Mouse (Mus musculus) heart, postnatal 0 days (tissue): ENCODE measurements around the gene Timeless. TPM values are rescaled to one million over a fixed set of nuclear protein-coding genes. Genes with fewer than 3 reads are reported as not detected.
A peak's percentile ranks its signal among the peaks of the same experiment; 100 is the strongest.
"Not testable (repeated sequence)": the region's sequence is repeated elsewhere in the genome, so short reads cannot be mapped to it uniquely, and the experiment has no call there.

Source experiments
- ATAC-seq: fragments of 200-750 bp; cut with Nextera tagmentation; 2 replicates; pipeline ENCODE4 v1.8.0; 2017; ENCODE audit warnings: low read depth, moderate number of reproducible peaks, moderate library complexity; ENCODE audit not compliant: insufficient read depth
- DNase-seq: peaks from one replicate; pipeline ENCODE4 v3.0.0-alpha.2; 2016; ENCODE audit warnings: low spot score
- H3K27ac ChIP-seq: fragments of 300-500 bp; sonication (generic); 2 replicates; pipeline ENCODE4 v1.5.1; 2014; ENCODE audit warnings: low read depth, mild to moderate bottlenecking
- H3K27me3 ChIP-seq: fragments of 300-500 bp; sonication (generic); 2 replicates; pipeline ENCODE4 v1.6.1; 2014; ENCODE audit warnings: low read length, mixed read lengths; ENCODE audit not compliant: control insufficient read depth, insufficient read depth
- H3K36me3 ChIP-seq: fragments of 300-500 bp; sonication (generic); replicated peaks from 2 replicates; pipeline ENCODE4 v1.6.1; 2014; ENCODE audit warnings: low read length, mixed read lengths; ENCODE audit not compliant: control insufficient read depth, insufficient read depth
- H3K4me1 ChIP-seq: fragments of 300-500 bp; sonication (generic); 2 replicates; pipeline ENCODE4 v1.6.1; 2014; ENCODE audit warnings: antibody characterized with exemption; ENCODE audit not compliant: control insufficient read depth, insufficient read depth
- H3K4me2 ChIP-seq: fragments of 300-500 bp; sonication (generic); 2 replicates; pipeline ENCODE4 v1.6.1; 2014; ENCODE audit warnings: low read depth, mild to moderate bottlenecking, low read length, moderate library complexity
- H3K4me3 ChIP-seq: fragments of 300-500 bp; sonication (generic); 2 replicates; pipeline ENCODE4 v1.5.1; 2014; ENCODE audit warnings: low read depth, low read length
- H3K9ac ChIP-seq: fragments of 300-500 bp; sonication (generic); replicated peaks from 2 replicates; pipeline ENCODE4 v1.6.1; 2014; ENCODE audit warnings: low read depth, low read length, mixed read lengths
- H3K9me3 ChIP-seq: fragments of 300-500 bp; sonication (generic); replicated peaks from 2 replicates; pipeline ENCODE4 v1.6.1; 2016; ENCODE audit warnings: low read length; ENCODE audit not compliant: control insufficient read depth
- CTCF ChIP-seq: IDR thresholded peaks from 2 replicates; pipeline ENCODE4 v1.5.1; 2016; ENCODE audit warnings: antibody characterized with exemption, control low read depth, low read depth
- EP300 ChIP-seq: IDR thresholded peaks from 2 replicates; pipeline ENCODE4 v1.6.1; 2016; ENCODE audit warnings: antibody characterized with exemption, low read depth
- WGBS: fragments of 180-500 bp; shearing (Covaris S2); extraction: QIAGEN DNeasy Blood & Tissue Kit; methylation state at CpG from one replicate; pipeline ENCODE4 v1.1.7; 2014; 5-methylcytosine and 5-hydroxymethylcytosine counted together
- polyA plus RNA-seq: library from polyadenylated mRNA; unstranded; fragments of >200 nt; fragmentation: Nextera tagmentation; extraction: Ambion mirVana; gene quantifications from 2 replicates; pipeline ENCODE4 v1.2.1, GENCODE M21; 2015
- total RNA-seq: library from RNA; depleted of rRNA; stranded (reverse); fragments of >200 nt; gene quantifications from 2 replicates; pipeline ENCODE4 v1.2.3, GENCODE M21; 2014; ENCODE audit warnings: low replicate concordance

The Timeless gene
- total and polyA plus RNA-seq, 2 experiments from 2014 or later = 11.1 to 15.2 TPM

DNA sequence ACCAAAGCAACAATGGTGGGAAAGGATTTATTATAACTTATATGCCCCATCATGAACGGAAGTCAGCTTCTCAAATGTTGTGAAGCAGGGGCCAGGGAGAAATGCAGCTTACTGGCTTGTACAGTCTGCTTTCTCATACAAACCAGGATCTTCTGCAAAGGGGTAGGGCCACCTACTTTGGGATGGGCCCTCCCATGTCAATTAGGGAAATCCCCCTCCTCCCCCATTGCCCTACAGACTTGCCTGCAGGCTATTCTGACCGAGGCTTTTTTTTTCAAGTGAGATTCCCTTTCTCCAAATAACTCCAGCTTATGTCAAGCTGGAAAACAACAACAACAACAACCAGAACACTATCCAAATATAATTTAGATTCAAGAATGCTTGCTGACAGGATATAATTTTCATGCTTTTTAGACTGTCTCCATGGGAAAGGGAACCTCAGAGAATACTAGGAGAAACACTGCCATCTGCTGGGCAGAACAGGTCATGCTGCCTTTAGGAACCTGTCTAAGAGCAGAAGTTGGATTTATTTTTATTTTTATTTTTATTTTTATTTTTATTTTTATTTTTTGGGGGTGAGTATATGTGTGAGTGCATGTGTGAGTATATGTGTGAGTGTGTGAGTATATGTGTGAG lies 43.5 kb upstream of the Timeless start:
- TF ChIP-seq CTCF (peak; percentile 79), EP300 (no peak)
- ATAC-seq (no peak), DNase-seq (peak; percentile 65)
- Histone ChIP-seq H3K9ac (no peak overlapping the region), H3K4me2 (no peak overlapping the region), H3K27me3 (no peaks in the 10 kb centered on the region), H3K27ac (no peak overlapping the region), H3K4me1 (no peaks in the 10 kb centered on the region), H3K36me3 (no peaks in the 10 kb centered on the region), H3K9me3 (no peaks in the 10 kb centered on the region), H3K4me3 (no peak overlapping the region)
- 48% methylated on average over 2 of the region's 2 CpGs for WGBS

DNA sequence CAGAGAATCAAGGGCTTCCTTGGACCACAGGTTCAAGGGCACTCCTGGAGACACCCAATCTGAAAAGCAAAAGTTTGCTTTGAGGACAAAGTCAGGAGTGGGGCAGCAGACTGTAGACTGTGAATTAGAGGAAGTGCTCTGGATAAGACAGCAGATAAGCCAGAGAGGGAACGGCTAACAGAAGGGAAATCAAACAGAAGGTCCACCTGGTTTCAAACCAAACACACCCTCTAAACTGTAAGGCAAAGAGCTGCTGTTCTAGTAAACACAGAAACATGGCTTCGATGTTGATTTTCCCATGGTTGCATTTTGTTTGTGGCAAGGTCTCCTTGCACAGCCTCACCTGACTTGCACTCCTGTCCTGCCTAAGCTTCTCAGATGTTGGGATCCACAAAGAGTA lies 40.4 kb upstream of the Timeless start:
- 44% methylated on average over 2 of the region's 2 CpGs for WGBS
- ATAC-seq (no peak), DNase-seq (no peak)
- H3K9me3 ChIP-seq = no peaks in the 10 kb centered on the region
- no peaks in the 10 kb centered on the region for H3K36me3 ChIP-seq
- TF ChIP-seq CTCF = no peak
- TF ChIP-seq EP300 = no peak
- peaks cover 9% of the 10 kb centered on the region for H3K27me3 ChIP-seq
- H3K9ac ChIP-seq = no peak overlapping the region
- H3K4me1 ChIP-seq = peaks cover 6% of the 10 kb centered on the region; the same call in 1 of the 2 replicates
- no peak overlapping the region for H3K4me3 ChIP-seq
- H3K4me2 ChIP-seq = no peak overlapping the region
- H3K27ac ChIP-seq = no peak overlapping the region

DNA sequence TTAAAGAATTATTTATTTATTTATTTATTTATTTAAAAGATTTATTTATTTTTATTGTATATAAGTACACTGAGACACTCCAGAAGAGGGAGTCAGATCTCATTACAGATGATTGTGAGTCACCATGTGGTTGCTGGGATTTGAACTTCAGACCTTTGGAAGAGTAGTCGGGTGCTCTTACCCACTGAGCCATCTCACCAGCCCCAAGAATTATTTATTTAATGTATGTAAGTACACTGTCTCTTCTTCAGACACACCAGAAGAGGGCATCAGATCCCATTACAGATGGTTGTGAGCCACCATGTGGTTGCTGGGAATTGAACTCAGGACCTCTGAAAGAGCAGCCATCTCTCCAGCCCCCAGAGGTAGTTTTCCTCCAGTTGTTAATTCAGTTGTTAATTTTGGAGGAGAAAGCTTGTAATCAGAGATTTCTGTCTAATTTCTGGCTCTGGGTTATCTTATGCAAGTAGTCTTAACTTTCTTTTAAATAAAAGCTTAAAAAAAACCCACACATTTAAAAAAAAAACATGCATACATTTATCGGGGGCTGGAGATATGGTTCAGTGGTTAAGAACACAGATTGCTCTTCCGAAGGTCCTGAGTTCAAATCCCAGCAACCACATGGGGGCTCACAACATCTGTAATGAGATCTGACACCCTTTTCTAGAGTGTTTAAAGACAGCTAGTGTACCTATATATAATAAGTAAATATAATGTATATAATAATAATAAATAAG lies 39.7 kb upstream of the Timeless start:
- H3K4me1 ChIP-seq, H3K27me3 ChIP-seq, H3K9me3 ChIP-seq, H3K9ac ChIP-seq, H3K27ac ChIP-seq, H3K36me3 ChIP-seq, DNase-seq, ATAC-seq, H3K4me2 ChIP-seq, H3K4me3 ChIP-seq: not testable (repeated sequence)
- WGBS = 92% methylated on average over 3 of the region's 3 CpGs

DNA sequence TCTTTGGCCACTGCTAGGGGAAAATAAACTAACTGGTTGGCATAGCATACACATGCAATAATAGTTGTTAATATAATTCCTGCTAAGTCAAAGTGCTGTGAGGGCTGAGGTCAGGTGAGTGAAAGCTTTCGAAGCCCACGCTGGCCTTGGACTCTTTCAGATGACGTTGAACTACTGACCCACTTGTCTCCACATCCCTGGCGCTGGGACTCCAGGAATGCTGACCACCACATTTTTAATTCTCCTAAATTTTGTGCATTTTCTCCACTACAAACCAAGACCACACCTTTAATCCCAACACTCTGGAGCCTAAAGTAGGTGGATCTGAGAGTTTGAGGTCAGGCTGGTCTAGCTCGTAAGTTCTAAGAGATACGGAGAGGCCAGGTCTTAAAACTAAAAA lies 38.8 kb upstream of the Timeless start:
- TF ChIP-seq EP300 = no peak
- TF ChIP-seq CTCF = no peak
- Histone ChIP-seq H3K27ac (no peak overlapping the region), H3K4me3 (no peak overlapping the region), H3K36me3 (no peaks in the 10 kb centered on the region), H3K9me3 (no peaks in the 10 kb centered on the region), H3K27me3 (peaks cover 9% of the 10 kb centered on the region), H3K4me2 (no peak overlapping the region), H3K9ac (no peak overlapping the region), H3K4me1 (peaks cover 6% of the 10 kb centered on the region; the same call in 1 of the 2 replicates)
- DNase-seq = no peak
- ATAC-seq = no peak
- 92% methylated on average over 6 of the region's 6 CpGs for WGBS

DNA sequence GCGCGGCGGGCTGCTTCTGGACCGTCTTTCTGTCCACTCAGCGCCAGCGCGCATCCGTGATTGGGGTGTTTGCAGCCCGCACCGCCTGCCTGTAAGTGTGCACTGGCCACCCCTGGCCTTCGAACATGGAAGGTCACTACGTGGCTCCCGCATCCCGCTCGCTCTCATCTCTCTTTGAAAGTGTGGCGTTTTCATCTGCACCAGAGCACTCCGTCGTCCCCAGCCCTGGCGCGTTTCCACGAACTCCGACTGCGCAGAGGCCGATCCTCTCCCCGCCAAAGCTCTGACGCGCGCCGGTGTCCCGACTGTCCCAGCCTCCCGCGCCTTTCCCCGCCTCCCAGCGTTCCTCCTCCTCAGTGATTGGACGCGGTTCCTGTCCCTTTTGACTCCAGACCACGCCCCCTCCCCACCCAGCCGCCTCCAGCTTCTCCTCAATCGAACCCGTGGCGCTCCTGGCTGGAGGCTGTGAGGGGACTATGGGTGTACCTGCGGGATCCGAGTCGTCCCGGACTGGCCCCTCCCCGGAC lies 37.8 kb upstream of the Timeless start, which contains the start of gene Gls2:
Gls2 (plus strand) TSS at position 434 of the 527 bp plus-strand sequence.
- Histone ChIP-seq H3K4me1 (peaks cover 6% of the 10 kb centered on the region; the same call in 1 of the 2 replicates), H3K9me3 (no peaks in the 10 kb centered on the region), H3K9ac (peak within 1 kb of the TSS; percentile 51), H3K27me3 (peaks cover 9% of the 10 kb centered on the region), H3K27ac (peak within 1 kb of the TSS; percentile 20; the same call in 1 of the 2 replicates), H3K36me3 (no peaks in the 10 kb centered on the region), H3K4me2 (peak within 1 kb of the TSS; percentile 99), H3K4me3 (peak within 1 kb of the TSS; percentile 64)
- TF ChIP-seq EP300 = no peak
- no peak for TF ChIP-seq CTCF
- peak; percentile 97 for ATAC-seq
- DNase-seq = peak; percentile 94
- under 1% methylated on average over 45 of the region's 46 CpGs for WGBS
